Mouse (Mus musculus) retina, postnatal 1 day (tissue): ENCODE data around the gene Apoa5.

Experiments used
- DNase-seq: peaks from one replicate; pipeline ENCODE4 v3.0.0-alpha.2; 2012

The Apoa5 gene

GRCm38 (mm10) chr9:46268343-46268873 lies at the start of gene Apoa5:
TSS of gene Apoa5 (plus strand) at chr9:46268633.
- DNase-seq: no peak

GRCm38 (mm10) chr9:46223090-46223489 lies 45.3 kb upstream of the Apoa5 start:
- DNase-seq: no peak

- DNase-seq: no peak
These were observed 44.3 kb upstream of the Apoa5 start for GRCm38 (mm10) chr9:46224101-46224500.

- DNase-seq: no peak
These were observed 43.3 kb upstream of the Apoa5 start for GRCm38 (mm10) chr9:46224945-46225660.

GRCm38 (mm10) chr9:46227064-46227614 lies 41.3 kb upstream of the Apoa5 start:
- DNase-seq: no peak

GRCm38 (mm10) chr9:46228491-46228890 lies 39.9 kb upstream of the Apoa5 start, which contains the start of gene Apoa1:
TSS of gene Apoa1 (plus strand) at chr9:46228580.
- no peak for DNase-seq

GRCm38 (mm10) chr9:46229573-46230449 lies 38.6 kb upstream of the Apoa5 start:
- peak; percentile 92 for DNase-seq

GRCm38 (mm10) chr9:46230450-46230975 lies 37.9 kb upstream of the Apoa5 start:
- DNase-seq: no peak

GRCm38 (mm10) chr9:46235196-46235595 lies 33.2 kb upstream of the Apoa5 start:
- DNase-seq: no peak

GRCm38 (mm10) chr9:46235596-46235648 lies 33.0 kb upstream of the Apoa5 start, which contains the start of gene Apoc3:
TSS of gene Apoc3 (minus strand) at chr9:46235636.
- no peak for DNase-seq

GRCm38 (mm10) chr9:46235649-46236048 lies 32.8 kb upstream of the Apoa5 start:
- DNase-seq: no peak

- no peak for DNase-seq
These were observed 29.6 kb upstream of the Apoa5 start for GRCm38 (mm10) chr9:46238850-46239249.

GRCm38 (mm10) chr9:46240526-46241153 lies 27.8 kb upstream of the Apoa5 start, which contains the start of gene Apoa4:
TSS of gene Apoa4 (plus strand) at chr9:46240696.
- no peak for DNase-seq

- DNase-seq: no peak
These were observed 26.6 kb upstream of the Apoa5 start for GRCm38 (mm10) chr9:46241818-46242217.

- no peak for DNase-seq
These were observed 25.3 kb upstream of the Apoa5 start for GRCm38 (mm10) chr9:46243122-46243521.

GRCm38 (mm10) chr9:46243584-46243983 lies 24.8 kb upstream of the Apoa5 start:
- DNase-seq: no peak

- DNase-seq: peak; percentile 92
These were observed 21.6 kb upstream of the Apoa5 start for GRCm38 (mm10) chr9:46246752-46247324.

GRCm38 (mm10) chr9:46256177-46256576 lies 12.3 kb upstream of the Apoa5 start:
- no peak for DNase-seq

GRCm38 (mm10) chr9:46256658-46257385 lies 11.6 kb upstream of the Apoa5 start:
- no peak for DNase-seq

GRCm38 (mm10) chr9:46257546-46257945 lies 10.9 kb upstream of the Apoa5 start:
- no peak for DNase-seq

- DNase-seq: no peak
These were observed 9.3 kb upstream of the Apoa5 start for GRCm38 (mm10) chr9:46259111-46259510.

GRCm38 (mm10) chr9:46261131-46261530 lies 7.3 kb upstream of the Apoa5 start:
- no peak for DNase-seq
